Mouse (Mus musculus) midbrain, postnatal 0 days (tissue): ENCODE measurements at regions not wholly inside any gene's neighbourhood (a gene's known extent, or its start where the extent isn't known, plus 50 kb on each side); places are given as distances from the start of the nearest gene placed in this dataset.

Experiments
- ATAC-seq: fragments of 200-750 bp; cut with Nextera tagmentation; 2 replicates; pipeline ENCODE4 v1.8.0; 2017; ENCODE audit warnings: moderate number of reproducible peaks, mild to moderate bottlenecking, moderate TSS enrichment, moderate library complexity; ENCODE audit not compliant: low FRiP score
- DNase-seq: peaks from one replicate; pipeline ENCODE4 v3.0.0-alpha.2; 2015; ENCODE audit warnings: low spot score
- H3K27ac ChIP-seq: fragments of 300-500 bp; sonication (generic); 2 replicates; pipeline ENCODE4 v1.5.1; 2014; ENCODE audit warnings: low read depth, mild to moderate bottlenecking, low read length, mixed read lengths
- H3K27me3 ChIP-seq: fragments of 300-500 bp; sonication (generic); 2 replicates; pipeline ENCODE4 v1.6.1; 2014; ENCODE audit warnings: low read length, control low read depth, mixed read lengths; ENCODE audit not compliant: insufficient read depth
- H3K36me3 ChIP-seq: fragments of 300-500 bp; sonication (generic); 2 replicates; pipeline ENCODE4 v1.6.1; 2014; ENCODE audit warnings: low read length, control low read depth, mixed read lengths; ENCODE audit not compliant: insufficient read depth
- H3K4me1 ChIP-seq: fragments of 300-500 bp; sonication (generic); 2 replicates; pipeline ENCODE4 v1.6.1; 2014; ENCODE audit warnings: mild to moderate bottlenecking, control low read depth, antibody characterized with exemption, low read length, mixed read lengths; ENCODE audit not compliant: insufficient read depth
- H3K4me2 ChIP-seq: fragments of 300-500 bp; sonication (generic); 2 replicates; pipeline ENCODE4 v1.6.1; 2014; ENCODE audit warnings: low read depth, mild to moderate bottlenecking, low read length, mixed read lengths; ENCODE audit not compliant: poor library complexity, severe bottlenecking
- H3K4me3 ChIP-seq: fragments of 300-500 bp; sonication (generic); 2 replicates; pipeline ENCODE4 v1.5.1; 2014; ENCODE audit warnings: low read depth, mild to moderate bottlenecking, low read length, moderate library complexity
- H3K9ac ChIP-seq: fragments of 300-500 bp; sonication (generic); replicated peaks from 2 replicates; pipeline ENCODE4 v1.6.1; 2014; ENCODE audit warnings: mild to moderate bottlenecking, low read length, moderate library complexity, mixed read lengths; ENCODE audit not compliant: poor library complexity, severe bottlenecking
- H3K9me3 ChIP-seq: fragments of 300-500 bp; sonication (generic); 2 replicates; pipeline ENCODE4 v1.6.1; 2016; ENCODE audit warnings: low read length, control low read depth
- CTCF ChIP-seq: IDR thresholded peaks from 2 replicates; pipeline ENCODE4 v1.5.1; 2016; ENCODE audit warnings: antibody characterized with exemption, mild to moderate bottlenecking
- WGBS: fragments of 180-500 bp; shearing (Covaris S2); extraction: QIAGEN DNeasy Blood & Tissue Kit; methylation state at CpG from one replicate; pipeline ENCODE4 v1.1.7; 2014; 5-methylcytosine and 5-hydroxymethylcytosine counted together

DNA sequence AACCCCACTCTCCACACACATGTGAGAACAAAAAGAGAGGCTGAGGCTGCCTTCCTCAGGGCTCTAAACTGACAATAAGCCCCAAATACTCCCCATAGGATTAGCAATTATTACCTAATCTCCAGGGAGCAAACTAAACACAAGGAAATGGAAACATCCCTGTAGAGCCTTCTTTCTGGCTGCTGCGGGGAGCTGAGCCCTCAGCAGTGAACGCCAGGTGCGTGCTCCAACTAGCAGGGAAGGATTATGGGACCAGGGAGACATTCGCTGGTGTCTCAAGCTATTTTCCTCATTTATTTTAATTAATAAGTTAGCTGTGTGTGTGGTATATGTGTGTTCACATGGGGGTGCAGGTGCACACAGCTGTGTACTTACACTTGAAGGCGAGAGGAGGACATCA lies 144.4 kb downstream of the Chst1 start:
- H3K27me3 ChIP-seq, result no peaks in the 10 kb centered on the region
- no peak for TF ChIP-seq CTCF
- no peak overlapping the region for H3K9ac ChIP-seq
- no peaks in the 10 kb centered on the region for H3K9me3 ChIP-seq
- no peak overlapping the region for H3K4me3 ChIP-seq
- H3K36me3 ChIP-seq, result no peaks in the 10 kb centered on the region
- no peak overlapping the region for H3K27ac ChIP-seq
- no peaks in the 10 kb centered on the region for H3K4me1 ChIP-seq
- ATAC-seq (no peak), DNase-seq (no peak)
- H3K4me2 ChIP-seq, result no peak overlapping the region
- 29% methylated on average over 5 of the region's 5 CpGs for WGBS

DNA sequence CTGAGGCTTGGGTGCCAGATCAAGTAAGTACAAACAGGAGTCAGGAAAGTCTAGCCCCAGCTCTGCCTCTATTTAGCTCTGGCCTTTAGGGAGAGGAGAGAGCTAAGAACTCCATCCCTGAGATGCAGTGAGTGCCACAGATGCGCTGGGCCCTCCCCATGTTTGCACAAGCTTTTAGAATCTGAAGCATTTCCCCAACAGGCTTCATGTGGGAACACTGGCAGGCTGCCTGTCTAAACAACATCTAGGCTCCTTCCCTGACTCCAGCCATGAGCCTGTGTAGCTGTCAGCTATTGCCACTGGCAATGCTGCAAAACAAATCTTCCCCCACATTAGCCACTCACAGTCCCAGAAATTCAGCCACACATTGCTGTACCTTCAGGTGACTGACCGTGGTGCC lies 147.9 kb downstream of the Chst1 start:
- Histone ChIP-seq H3K4me2 (no peak overlapping the region), H3K27ac (no peak overlapping the region), H3K4me3 (no peak overlapping the region), H3K9ac (no peak overlapping the region), H3K4me1 (no peaks in the 10 kb centered on the region), H3K36me3 (no peaks in the 10 kb centered on the region), H3K9me3 (no peaks in the 10 kb centered on the region), H3K27me3 (no peaks in the 10 kb centered on the region)
- ATAC-seq (no peak), DNase-seq (no peak)
- WGBS, result 80% methylated on average over 2 of the region's 2 CpGs
- TF ChIP-seq CTCF, result no peak

DNA sequence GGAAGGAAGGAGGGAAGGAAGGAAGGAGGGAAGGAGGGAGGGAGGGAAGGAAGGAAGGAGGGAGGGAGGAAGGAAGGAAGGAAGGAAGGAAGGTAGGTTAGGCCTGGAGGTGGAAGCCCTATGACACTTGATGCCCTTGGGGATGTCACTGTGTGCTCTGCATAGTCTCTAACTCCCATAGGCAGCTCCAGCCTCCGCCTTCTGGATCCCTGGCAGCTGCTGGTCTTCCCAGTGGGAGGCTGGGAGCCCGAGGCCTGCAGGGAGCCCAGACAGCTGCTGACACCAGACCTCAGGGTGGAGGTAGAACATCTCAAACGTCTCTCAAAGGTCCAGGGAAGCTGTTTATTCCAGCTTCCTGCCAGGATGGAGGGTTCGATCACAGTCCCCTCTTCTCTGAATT lies 150.6 kb downstream of the Chst1 start:
- H3K4me1 ChIP-seq, result no peaks in the 10 kb centered on the region
- no peak overlapping the region for H3K4me2 ChIP-seq
- no peak overlapping the region for H3K9ac ChIP-seq
- no peaks in the 10 kb centered on the region for H3K36me3 ChIP-seq
- ATAC-seq (no peak), DNase-seq (no peak)
- no peak for TF ChIP-seq CTCF
- H3K27me3 ChIP-seq, result no peaks in the 10 kb centered on the region
- no peak overlapping the region for H3K27ac ChIP-seq
- no peak overlapping the region for H3K4me3 ChIP-seq
- 54% methylated on average over 4 of the region's 4 CpGs for WGBS
- H3K9me3 ChIP-seq, result no peaks in the 10 kb centered on the region

DNA sequence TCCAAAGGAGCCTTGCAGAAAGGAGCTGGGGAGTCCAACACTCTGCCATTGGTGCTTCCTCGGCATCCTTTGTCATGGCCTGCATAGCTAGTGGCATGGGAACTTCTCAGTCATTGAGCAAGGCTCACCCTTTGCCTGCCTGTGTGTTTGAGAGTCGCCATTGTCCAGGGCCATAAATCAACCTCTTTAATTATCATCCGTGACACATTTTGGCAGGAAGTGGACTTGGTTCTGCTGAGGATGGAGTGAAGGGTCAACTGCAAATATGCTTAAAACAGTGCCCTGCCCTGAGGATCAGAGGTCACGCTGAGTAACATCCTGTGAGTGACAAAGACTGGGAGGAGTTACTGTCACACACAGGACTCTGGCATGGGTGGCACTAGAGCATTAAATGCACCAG lies 151.2 kb downstream of the Chst1 start:
- no peak for DNase-seq
- Histone ChIP-seq H3K27ac (no peak overlapping the region), H3K4me3 (no peak overlapping the region), H3K9me3 (no peaks in the 10 kb centered on the region), H3K9ac (no peak overlapping the region), H3K27me3 (no peaks in the 10 kb centered on the region), H3K4me1 (no peaks in the 10 kb centered on the region), H3K4me2 (no peak overlapping the region), H3K36me3 (no peaks in the 10 kb centered on the region)
- no peak for ATAC-seq
- TF ChIP-seq CTCF, result no peak
- 57% methylated on average over 4 of the region's 4 CpGs for WGBS

DNA sequence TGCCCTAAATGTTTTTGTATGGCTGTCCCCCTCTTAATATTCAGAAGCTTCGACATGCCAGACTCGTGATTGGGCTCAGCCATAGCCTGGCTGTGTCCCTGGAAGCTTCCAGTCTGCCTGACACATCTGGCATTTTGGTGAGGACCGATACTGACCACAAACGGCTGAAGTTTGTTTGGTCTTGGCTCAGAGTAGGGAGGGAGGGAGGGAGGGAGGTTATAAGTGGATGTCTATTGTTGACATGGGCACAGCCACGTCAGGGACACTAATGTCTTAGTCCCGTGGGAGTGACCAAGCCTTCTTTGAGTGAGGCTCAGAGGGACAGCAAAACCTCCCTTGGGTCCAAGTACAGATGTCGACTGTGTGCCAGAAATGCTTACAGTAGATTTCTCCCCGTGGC lies 151.7 kb downstream of the Chst1 start:
- no peak overlapping the region for H3K9ac ChIP-seq
- no peak for TF ChIP-seq CTCF
- no peak overlapping the region for H3K27ac ChIP-seq
- H3K4me2 ChIP-seq, result no peak overlapping the region
- H3K4me1 ChIP-seq, result no peaks in the 10 kb centered on the region
- no peaks in the 10 kb centered on the region for H3K36me3 ChIP-seq
- 62% methylated on average over 8 of the region's 8 CpGs for WGBS
- no peak for DNase-seq
- no peaks in the 10 kb centered on the region for H3K27me3 ChIP-seq
- ATAC-seq, result no peak
- no peak overlapping the region for H3K4me3 ChIP-seq
- no peaks in the 10 kb centered on the region for H3K9me3 ChIP-seq

DNA sequence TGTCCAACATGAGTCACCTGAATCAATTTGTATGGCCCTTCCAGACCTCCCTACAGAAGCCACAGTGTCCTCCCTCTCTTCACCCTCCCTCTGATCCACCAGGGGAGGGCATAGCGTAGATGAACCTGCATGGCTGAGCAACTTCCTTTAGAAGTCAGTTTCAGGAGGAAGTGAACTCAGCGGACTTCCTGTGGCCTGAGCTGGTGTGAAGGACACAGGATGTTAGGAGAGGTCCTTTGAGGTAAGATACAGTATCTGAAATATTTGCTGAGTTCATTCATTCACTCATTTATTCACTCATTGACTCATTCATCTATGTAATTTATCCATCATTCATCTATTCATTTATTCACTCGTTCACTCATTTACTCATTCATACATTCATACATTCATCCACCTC lies 152.6 kb downstream of the Chst1 start:
- H3K27me3 ChIP-seq, result no peaks in the 10 kb centered on the region
- no peak overlapping the region for H3K9ac ChIP-seq
- H3K4me1 ChIP-seq, result no peaks in the 10 kb centered on the region
- no peak for TF ChIP-seq CTCF
- no peaks in the 10 kb centered on the region for H3K36me3 ChIP-seq
- ATAC-seq (no peak), DNase-seq (no peak)
- no peak overlapping the region for H3K4me3 ChIP-seq
- no peak overlapping the region for H3K27ac ChIP-seq
- no peaks in the 10 kb centered on the region for H3K9me3 ChIP-seq
- 89% methylated on average over 3 of the region's 3 CpGs for WGBS
- H3K4me2 ChIP-seq, result no peak overlapping the region

DNA sequence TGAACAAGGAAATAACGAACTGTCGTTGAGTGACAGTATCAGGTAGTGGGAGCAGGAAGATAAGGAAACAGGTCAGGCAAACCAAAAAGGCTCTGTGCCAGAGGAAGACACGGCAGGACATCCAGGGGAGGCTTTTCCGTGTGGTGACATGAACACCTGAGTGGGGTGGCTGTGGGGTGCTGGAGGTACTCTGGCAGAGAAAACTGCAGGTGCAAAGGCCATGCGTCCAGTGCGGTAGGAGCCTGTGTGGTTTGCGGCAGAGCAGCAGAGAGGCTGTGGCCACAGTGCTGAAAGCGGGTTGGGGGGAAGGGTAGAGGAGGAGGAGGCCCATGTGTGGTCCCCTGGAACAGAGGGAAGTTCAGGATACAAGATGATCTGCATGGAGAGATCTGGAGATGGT lies 153.3 kb downstream of the Chst1 start:
- no peak overlapping the region for H3K9ac ChIP-seq
- no peak for ATAC-seq
- no peak for DNase-seq
- H3K4me3 ChIP-seq, result no peak overlapping the region
- no peak overlapping the region for H3K27ac ChIP-seq
- no peaks in the 10 kb centered on the region for H3K36me3 ChIP-seq
- no peak overlapping the region for H3K4me2 ChIP-seq
- no peaks in the 10 kb centered on the region for H3K9me3 ChIP-seq
- H3K27me3 ChIP-seq, result no peaks in the 10 kb centered on the region
- no peak for TF ChIP-seq CTCF
- WGBS, result 87% methylated on average over 8 of the region's 8 CpGs
- no peaks in the 10 kb centered on the region for H3K4me1 ChIP-seq
